Mouse (Mus musculus): ENCODE data around the gene Gm11127. TPM values are rescaled to one million over a fixed set of nuclear protein-coding genes. Genes with fewer than 3 reads are reported as not detected.
A peak's percentile ranks its signal among the peaks of the same experiment; 100 is the strongest.
"Not testable (repeated sequence)": the region's sequence is repeated elsewhere in the genome, so short reads cannot be mapped to it uniquely, and the experiment has no call there.

Gm11127 gene
- total RNA-seq, 2 experiments from 2014 or later: 1.4 to 3.2 TPM

- DNase-seq (ENCODE audit: low spot score): peak; percentile 36
Measured at GRCm38 (mm10) chr17:36031583-36032331, 26.4 kb downstream of the Gm11127 start.

GRCm38 (mm10) chr17:36030703-36031582 is 27.2 kb downstream of the Gm11127 start:
- not testable (repeated sequence) for DNase-seq (ENCODE audit: low spot score)

- not testable (repeated sequence) for DNase-seq (ENCODE audit: low spot score)
Measured at GRCm38 (mm10) chr17:36030046-36030702, 28.0 kb downstream of the Gm11127 start.

- no peak for DNase-seq (ENCODE audit: low spot score)
Measured at GRCm38 (mm10) chr17:36028879-36029619, 29.1 kb downstream of the Gm11127 start.

GRCm38 (mm10) chr17:36027663-36028062 is 30.5 kb downstream of the Gm11127 start:
- no peak for DNase-seq (ENCODE audit: low spot score)

GRCm38 (mm10) chr17:36025901-36026300 is 32.3 kb downstream of the Gm11127 start:
- DNase-seq (ENCODE audit: low spot score): no peak

- DNase-seq (ENCODE audit: low spot score): no peak
Measured at GRCm38 (mm10) chr17:36025197-36025596, 33.0 kb downstream of the Gm11127 start.

GRCm38 (mm10) chr17:36023710-36024654 is 34.2 kb downstream of the Gm11127 start:
- DNase-seq (ENCODE audit: low spot score): peak; percentile 38

GRCm38 (mm10) chr17:36022922-36023321 is 35.2 kb downstream of the Gm11127 start:
- no peak for DNase-seq (ENCODE audit: low spot score)

GRCm38 (mm10) chr17:36022098-36022497 is 36.1 kb downstream of the Gm11127 start:
- no peak for DNase-seq (ENCODE audit: low spot score)

- DNase-seq (ENCODE audit: low spot score): no peak
Measured at GRCm38 (mm10) chr17:36021309-36021708, 36.9 kb downstream of the Gm11127 start.

GRCm38 (mm10) chr17:36020191-36021073 is 37.7 kb downstream of the Gm11127 start, which contains the start of gene H2-T24:
TSS of gene H2-T24 (minus strand) at chr17:36020560.
- peak; percentile 56 for DNase-seq (ENCODE audit: low spot score)

- no peak for DNase-seq (ENCODE audit: low spot score)
Measured at GRCm38 (mm10) chr17:36019519-36019918, 38.7 kb downstream of the Gm11127 start.

- DNase-seq (ENCODE audit: low spot score): no peak
Measured at GRCm38 (mm10) chr17:36018979-36019378, 39.2 kb downstream of the Gm11127 start.

- DNase-seq (ENCODE audit: low spot score): no peak
Measured at GRCm38 (mm10) chr17:36017046-36017445, 41.1 kb downstream of the Gm11127 start.

GRCm38 (mm10) chr17:36014977-36015376 is 43.2 kb downstream of the Gm11127 start:
- no peak for DNase-seq (ENCODE audit: low spot score)
